Mouse (Mus musculus) heart, embryonic 16.5 days (tissue): ENCODE measurements around the gene Zfp735. TPM values are rescaled to one million over a fixed set of nuclear protein-coding genes. Genes with fewer than 3 reads are reported as not detected.

Experiments
- ATAC-seq: fragments of 200-750 bp; cut with Nextera tagmentation; replicated peaks from 2 replicates; pipeline ENCODE4 v1.8.0; 2017; ENCODE audit warnings: moderate number of reproducible peaks; ENCODE audit not compliant: insufficient read depth, low FRiP score; ENCODE audit errors: extremely low read depth
- H3K27ac ChIP-seq: fragments of 300-500 bp; sonication (generic); 2 replicates; pipeline ENCODE4 v1.5.1; 2014; ENCODE audit warnings: mild to moderate bottlenecking, low read length, control low read depth, moderate library complexity
- H3K27me3 ChIP-seq: fragments of 300-500 bp; sonication (generic); 2 replicates; pipeline ENCODE4 v1.6.1; 2014; ENCODE audit warnings: low read length, mixed read lengths; ENCODE audit not compliant: control insufficient read depth, insufficient read depth
- H3K36me3 ChIP-seq: fragments of 300-500 bp; sonication (generic); 2 replicates; pipeline ENCODE4 v1.6.1; 2014; ENCODE audit not compliant: control insufficient read depth, insufficient read depth
- H3K4me1 ChIP-seq: fragments of 300-500 bp; sonication (generic); 2 replicates; pipeline ENCODE4 v1.6.1; 2014; ENCODE audit warnings: low read length, mixed read lengths; ENCODE audit not compliant: control insufficient read depth, insufficient read depth
- H3K4me2 ChIP-seq: fragments of 300-500 bp; sonication (generic); 2 replicates; pipeline ENCODE4 v1.6.1; 2014; ENCODE audit warnings: low read depth, mild to moderate bottlenecking, control low read depth, low read length
- H3K4me3 ChIP-seq: fragments of 300-500 bp; sonication (generic); 2 replicates; pipeline ENCODE4 v1.5.1; 2014; ENCODE audit warnings: mild to moderate bottlenecking, control low read depth, low read length
- H3K9ac ChIP-seq: fragments of 300-500 bp; sonication (generic); 2 replicates; pipeline ENCODE4 v1.6.1; 2014; ENCODE audit warnings: low read length, control low read depth
- H3K9me3 ChIP-seq: fragments of 300-500 bp; sonication (generic); replicated peaks from 2 replicates; pipeline ENCODE4 v1.6.1; 2016; ENCODE audit warnings: low read length; ENCODE audit not compliant: control insufficient read depth
- WGBS: fragments of 180-500 bp; shearing (Covaris S2); extraction: QIAGEN DNeasy Blood & Tissue Kit; methylation state at CpG from one replicate; pipeline ENCODE4 v1.1.7; 2014; 5-methylcytosine and 5-hydroxymethylcytosine counted together
- polyA plus RNA-seq: library from polyadenylated mRNA; unstranded; fragments of >200 nt; fragmentation: Nextera tagmentation; extraction: Ambion mirVana; gene quantifications from 2 replicates; pipeline ENCODE4 v1.2.1, GENCODE M21; 2015

Gene Zfp735
- polyA plus RNA-seq, result not detected in 2 replicates

- Histone ChIP-seq H3K4me2 (no peak within 1 kb of the TSS), H3K4me3 (no peak within 1 kb of the TSS), H3K27ac (no peak within 1 kb of the TSS), H3K27me3 (no peaks in the 10 kb centered on the region), H3K4me1 (no peaks in the 10 kb centered on the region), H3K36me3 (no peaks in the 10 kb centered on the region), H3K9me3 (no peaks in the 10 kb centered on the region), H3K9ac (no peak within 1 kb of the TSS)
- WGBS, result 63% methylated on average over 2 of the region's 2 CpGs
- ATAC-seq, result no peak
Measured at GRCm38 (mm10) chr11:73688478-73688877, at the start of gene Zfp735. Zfp735 (plus strand) TSS chr11:73688778.

- ATAC-seq, result no peak
- no peak overlapping the region for H3K4me3 ChIP-seq
- H3K9me3 ChIP-seq, result peaks cover 3% of the 10 kb centered on the region; the same call in 1 of the 2 replicates
- H3K27ac ChIP-seq, result no peak overlapping the region
- no peak overlapping the region for H3K4me2 ChIP-seq
- no peaks in the 10 kb centered on the region for H3K27me3 ChIP-seq
- H3K9ac ChIP-seq, result no peak overlapping the region
- H3K4me1 ChIP-seq, result no peaks in the 10 kb centered on the region
- no peaks in the 10 kb centered on the region for H3K36me3 ChIP-seq
Measured at GRCm38 (mm10) chr11:73759115-73759514, 70.5 kb downstream of the Zfp735 start.

Other genes starting within 250 kb of the Zfp735 start
- gene Olfr380, start 231.3 kb upstream of the Zfp735 start, polyA plus RNA-seq, result not detected in 2 replicates
- not detected in 2 replicates for gene Olfr381, start 197.2 kb upstream of the Zfp735 start, polyA plus RNA-seq
- not detected in 2 replicates for gene Olfr382, start 171.6 kb upstream of the Zfp735 start, polyA plus RNA-seq
- gene Olfr385, start 95.8 kb upstream of the Zfp735 start, polyA plus RNA-seq, result not detected in 2 replicates
- not detected in 2 replicates for gene Olfr384, start 90.2 kb upstream of the Zfp735 start, polyA plus RNA-seq
- gene Olfr389, start 91.9 kb downstream of the Zfp735 start, polyA plus RNA-seq, result not detected in 2 replicates
- not detected in 2 replicates for gene Olfr390, start 94.2 kb downstream of the Zfp735 start, polyA plus RNA-seq
- gene Olfr391-ps, start 114.3 kb downstream of the Zfp735 start, polyA plus RNA-seq, result not detected in 2 replicates
- gene Olfr392, start 128.3 kb downstream of the Zfp735 start, polyA plus RNA-seq, result not detected in 2 replicates
- gene Olfr393, start 162.7 kb downstream of the Zfp735 start, polyA plus RNA-seq, result not detected in 2 replicates
- not detected in 2 replicates for gene Olfr394, start 202.0 kb downstream of the Zfp735 start, polyA plus RNA-seq
- gene Olfr395, start 220.5 kb downstream of the Zfp735 start, polyA plus RNA-seq, result not detected in 2 replicates
- not detected in 2 replicates for gene Olfr23, start 247.9 kb downstream of the Zfp735 start, polyA plus RNA-seq